Mouse (Mus musculus): ENCODE data around the gene Rab30. TPM values are rescaled to one million over a fixed set of nuclear protein-coding genes. Genes with fewer than 3 reads are reported as not detected.

Gene Rab30
- total RNA-seq, 2 experiments from 2014 or later = 39.4 to 40.6 TPM

DNA sequence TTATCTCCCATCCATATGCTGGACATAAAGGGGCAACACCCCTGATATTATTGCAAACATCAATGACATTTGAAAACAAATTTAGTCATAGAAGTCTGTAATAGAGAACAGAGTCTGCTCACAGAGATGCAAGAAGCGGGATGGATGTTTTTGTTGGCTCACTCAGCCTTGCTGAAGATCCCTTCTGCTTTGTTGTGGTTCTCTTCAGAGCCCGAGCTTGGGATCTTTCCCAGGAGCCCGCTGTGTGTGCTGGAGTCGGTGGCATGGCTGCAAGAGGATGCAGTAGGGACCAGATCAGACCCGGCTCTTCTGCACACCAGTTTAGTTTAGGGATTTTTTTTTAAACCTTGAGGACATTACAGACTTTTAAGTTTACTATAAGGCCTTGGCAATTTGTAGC, 54.3 kb downstream of the Rab30 start:
- no peak for DNase-seq (ENCODE audit: low spot score in 2 of 2)

DNA sequence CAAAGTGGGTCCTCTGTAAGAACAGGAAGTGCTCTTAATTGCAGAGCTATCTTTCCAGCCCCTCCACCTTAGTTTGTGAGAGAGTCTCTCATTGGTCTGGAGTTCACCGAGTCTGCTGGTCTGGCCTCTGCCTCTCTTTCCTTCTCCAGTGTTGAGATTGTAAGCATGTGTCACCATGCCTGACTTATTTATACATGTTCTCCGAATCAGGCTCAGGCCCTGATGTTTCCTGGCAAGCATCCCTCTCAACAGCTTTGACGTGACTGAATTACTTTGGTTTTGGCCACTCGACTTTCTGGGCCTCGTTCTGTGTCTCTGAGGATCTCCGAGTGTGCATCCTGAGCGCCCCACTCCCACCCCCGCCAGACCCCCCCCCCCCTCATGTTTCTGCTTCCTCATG, 55.4 kb downstream of the Rab30 start:
- no peak for DNase-seq (ENCODE audit: low spot score in 2 of 2)

DNA sequence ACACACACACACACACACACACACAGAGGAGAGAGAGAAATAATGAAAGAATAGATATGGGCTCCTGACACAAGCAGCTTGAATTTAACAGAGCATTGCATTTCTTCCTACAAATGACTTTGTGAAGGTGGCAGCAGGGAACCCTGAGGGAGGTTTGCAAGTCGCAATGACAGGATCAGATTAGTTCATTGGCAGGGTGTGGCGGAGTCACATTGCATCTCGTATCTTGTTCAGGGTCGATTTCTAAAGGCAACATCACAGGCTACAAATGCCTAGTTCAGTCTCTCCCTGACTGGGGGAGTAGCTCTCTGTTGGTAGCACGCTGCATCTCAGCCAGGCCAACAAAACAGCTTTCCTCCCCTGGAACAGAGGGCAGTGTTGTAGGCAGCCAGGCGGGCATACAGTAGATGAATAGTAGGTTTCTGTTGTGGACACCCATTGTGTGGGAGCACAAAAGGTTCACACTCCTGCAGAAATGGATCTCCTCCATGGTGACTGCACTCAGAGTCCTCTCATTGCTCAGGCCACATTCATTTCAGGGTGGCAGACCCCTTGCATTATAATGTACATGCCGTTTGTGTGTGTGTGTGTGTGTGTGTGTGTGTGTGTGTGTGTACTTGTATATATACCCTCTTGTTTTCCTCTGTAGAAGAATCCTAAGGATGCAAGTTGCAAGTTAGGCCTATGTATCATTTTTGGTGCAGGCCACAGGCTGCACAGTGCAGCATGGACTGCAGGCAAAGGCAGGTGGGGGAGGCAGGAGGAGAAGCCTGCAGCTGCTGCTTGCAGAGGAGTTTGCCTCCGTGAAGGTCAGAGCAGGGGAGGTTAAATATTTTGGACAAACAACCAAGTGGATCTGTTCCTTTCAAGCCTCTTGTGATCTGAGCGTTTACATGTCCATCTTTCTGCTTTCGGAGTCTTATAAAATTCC, 58.5 kb downstream of the Rab30 start:
- peak; percentile 15 to 21 for DNase-seq (ENCODE audit: low spot score in 2 of 2)

DNA sequence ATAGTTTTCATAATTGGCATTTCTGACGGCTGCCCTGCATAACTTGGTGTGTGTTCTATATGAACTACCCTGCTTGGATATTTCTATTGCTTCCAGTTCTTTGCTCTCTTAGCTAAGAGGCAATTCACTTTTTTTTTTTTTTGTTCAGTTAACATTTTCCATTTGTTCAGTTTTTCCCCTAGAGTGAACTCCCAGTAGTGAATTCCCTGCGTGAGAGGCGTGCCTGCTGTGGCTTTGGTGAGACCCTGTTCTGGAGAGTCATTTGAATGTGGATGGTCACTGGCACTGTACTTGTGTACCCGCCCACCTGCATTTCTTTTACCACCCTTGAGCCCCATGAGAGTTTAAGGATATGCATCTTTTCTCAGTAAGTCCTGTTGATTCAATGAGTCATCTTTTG, 60.8 kb downstream of the Rab30 start:
- no peak for DNase-seq (ENCODE audit: low spot score in 2 of 2)

DNA sequence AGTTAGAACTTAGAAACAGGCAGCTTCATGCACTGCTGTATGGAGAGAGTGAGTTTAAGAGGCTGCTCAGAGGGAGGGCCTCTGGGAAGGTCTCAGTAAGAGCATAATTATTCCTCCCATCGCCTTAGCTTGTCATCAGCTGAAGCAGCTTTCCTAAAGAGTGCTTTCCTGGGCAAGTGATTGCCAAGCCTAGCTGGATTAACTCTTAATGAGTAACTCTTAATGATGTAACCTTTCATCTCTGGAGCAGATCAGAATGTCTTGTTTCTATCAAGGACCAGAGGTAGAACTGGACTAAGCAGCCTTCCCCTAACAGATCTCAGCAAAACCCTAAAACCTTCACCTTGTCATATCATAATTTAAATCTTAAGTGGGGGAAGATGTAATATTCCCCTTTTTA, 61.8 kb downstream of the Rab30 start:
- no peak for DNase-seq (ENCODE audit: low spot score in 2 of 2)

DNA sequence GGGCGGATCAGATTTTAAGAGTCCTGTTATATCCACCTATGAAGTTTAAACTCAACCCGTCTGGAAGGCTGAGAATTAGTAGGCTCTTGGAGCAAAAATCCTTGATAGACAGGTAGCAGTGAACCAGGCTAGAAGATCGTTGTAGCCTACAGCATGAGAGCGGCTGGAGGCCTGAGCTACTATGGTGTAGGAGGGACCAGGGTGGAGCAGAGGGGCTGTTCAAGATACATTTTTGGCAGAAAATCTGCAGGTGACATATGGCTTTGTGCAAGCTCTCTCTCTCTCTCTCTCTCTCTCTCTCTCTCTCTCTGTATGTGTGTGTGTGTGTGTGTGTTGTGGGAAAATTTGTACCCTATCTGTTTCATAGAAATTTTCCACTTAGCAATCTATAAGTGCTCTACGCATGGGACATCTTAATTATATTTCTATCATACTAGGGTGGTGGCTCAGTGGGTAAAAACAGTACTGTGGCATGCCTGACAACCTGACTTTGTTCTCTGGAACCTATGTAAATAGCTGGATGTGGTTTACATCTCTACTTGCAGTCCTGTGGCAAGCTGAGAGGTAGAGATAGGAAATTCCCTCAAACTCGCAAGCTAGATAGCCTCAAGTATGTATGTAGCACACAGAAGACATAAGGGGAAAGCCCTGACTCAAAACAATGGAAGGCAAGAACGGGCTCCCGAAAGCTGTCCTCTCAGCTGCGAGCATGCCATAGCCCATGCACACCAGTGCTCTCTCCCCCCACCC, 63.7 kb downstream of the Rab30 start:
- DNase-seq (ENCODE audit: low spot score in 2 of 2) = no peak

DNA sequence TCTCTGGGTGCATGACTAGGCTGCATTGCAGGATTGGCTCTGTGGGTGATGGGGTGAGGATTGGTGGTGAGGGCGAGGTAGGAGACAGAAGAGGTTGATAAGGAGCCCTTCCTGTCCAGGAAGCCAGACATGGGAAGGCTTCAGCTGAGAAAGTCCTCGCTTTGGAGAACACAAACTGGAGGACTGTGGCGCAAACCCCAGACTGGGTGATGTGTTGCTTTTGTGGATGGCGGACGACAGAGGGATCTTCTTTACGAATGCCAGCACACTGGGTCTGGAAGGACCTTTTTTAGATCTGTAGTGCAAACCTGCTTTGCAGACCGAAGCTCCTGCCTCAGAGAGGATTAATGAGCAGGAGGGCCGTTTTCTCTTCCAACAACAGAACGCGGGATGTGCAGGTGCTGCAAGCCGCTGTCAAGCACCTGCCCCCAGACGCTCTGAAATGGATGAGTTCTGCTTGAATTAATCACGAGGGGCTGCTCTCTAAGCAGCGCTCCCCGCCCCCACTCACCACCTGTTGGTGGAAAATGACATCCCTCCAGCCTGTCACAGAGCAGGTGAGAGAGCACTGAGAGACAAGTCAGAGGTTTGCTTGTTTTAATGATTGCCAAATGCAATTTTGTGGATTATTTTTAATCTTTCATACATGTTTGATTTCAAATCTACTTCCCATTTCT, 65.2 kb downstream of the Rab30 start:
- no peak for DNase-seq (ENCODE audit: low spot score in 2 of 2)

DNA sequence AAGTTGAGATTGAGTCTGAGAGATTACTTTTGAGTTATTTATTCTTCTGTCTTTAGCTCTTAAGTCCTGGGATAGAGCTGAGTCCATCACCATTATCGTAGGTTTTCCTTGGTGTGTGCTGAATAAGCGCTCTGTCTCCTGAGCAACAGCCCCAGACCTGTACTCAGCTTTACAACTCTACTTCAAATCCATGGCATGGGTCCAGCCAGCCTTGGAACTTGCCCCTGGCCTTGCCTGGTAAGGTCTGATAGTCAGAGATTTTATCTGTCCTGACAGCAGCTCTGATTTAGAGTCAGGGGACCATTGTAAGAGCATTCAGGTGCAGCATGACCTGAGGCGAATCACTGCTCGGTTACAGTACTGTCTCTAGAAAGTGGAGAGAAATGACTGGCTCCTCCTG, 66.1 kb downstream of the Rab30 start:
- DNase-seq (ENCODE audit: low spot score in 2 of 2) = no peak

DNA sequence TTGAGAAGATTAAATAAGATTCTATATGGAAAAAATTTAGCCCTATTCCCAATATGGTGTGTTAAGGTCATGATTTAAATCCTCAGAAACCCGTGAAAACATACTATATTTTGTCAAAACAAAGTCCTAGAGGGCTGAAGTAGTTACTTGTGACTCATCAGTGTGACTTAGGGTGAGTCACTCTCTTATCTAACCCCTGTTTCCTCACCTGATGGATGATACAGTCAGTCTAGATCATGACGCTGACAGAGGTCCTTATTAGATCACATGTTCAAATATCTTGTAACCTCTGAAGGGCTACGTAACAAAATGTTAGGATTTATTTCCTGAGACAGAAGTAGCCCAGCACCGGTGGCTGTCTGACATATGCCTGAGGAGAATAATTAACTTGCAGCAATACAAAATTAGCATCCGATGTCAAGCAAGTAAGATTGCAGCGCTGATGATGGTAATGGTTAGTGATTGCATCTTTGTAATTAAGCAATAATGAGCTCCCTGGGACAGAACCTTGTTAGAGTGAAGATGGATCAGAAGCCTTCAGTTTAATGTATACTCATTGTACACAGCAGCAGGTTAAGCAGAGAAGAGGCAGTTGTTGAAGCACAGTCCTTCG, 70.4 kb downstream of the Rab30 start:
- no peak for DNase-seq (ENCODE audit: low spot score in 2 of 2)

DNA sequence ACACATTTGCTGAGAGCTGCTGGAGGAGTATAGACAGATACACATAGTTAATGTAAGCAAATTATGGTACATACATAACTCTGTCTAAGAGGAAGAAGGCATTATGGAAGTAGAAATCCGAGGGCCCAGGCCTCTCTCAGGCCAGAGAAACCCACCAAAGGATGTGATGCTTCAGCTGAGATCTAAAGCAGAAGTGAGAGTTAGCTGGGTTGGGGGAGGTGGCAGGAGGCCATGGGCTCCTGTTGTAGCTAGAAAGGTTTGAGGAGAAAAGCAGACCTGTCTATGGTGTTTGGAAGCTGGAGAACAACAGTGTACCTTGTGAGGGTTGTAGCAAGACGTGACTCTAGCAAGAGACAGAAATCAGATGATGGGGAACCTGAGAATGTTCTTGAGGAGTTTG, 75.8 kb downstream of the Rab30 start:
- DNase-seq (ENCODE audit: low spot score in 2 of 2) = no peak

DNA sequence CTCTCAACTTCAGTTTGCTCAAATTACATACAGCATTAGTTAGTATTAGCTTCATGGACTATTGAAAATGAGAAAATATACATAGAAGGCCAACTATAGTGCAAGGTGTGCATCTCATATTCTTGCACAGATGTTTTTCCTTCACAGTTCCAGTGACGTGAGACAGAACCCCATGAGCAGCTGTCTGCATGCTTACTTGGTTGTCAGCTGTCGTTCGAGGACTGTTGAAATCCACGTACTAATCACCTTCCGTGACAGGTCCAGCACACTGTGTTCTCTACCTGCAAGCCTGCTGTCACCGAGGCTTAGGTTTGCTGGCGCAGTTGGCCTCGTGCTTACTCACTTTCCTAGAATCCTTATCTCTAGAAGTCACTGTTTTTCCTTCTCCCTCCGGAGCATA, 76.5 kb downstream of the Rab30 start:
- DNase-seq (ENCODE audit: low spot score in 2 of 2) = no peak

DNA sequence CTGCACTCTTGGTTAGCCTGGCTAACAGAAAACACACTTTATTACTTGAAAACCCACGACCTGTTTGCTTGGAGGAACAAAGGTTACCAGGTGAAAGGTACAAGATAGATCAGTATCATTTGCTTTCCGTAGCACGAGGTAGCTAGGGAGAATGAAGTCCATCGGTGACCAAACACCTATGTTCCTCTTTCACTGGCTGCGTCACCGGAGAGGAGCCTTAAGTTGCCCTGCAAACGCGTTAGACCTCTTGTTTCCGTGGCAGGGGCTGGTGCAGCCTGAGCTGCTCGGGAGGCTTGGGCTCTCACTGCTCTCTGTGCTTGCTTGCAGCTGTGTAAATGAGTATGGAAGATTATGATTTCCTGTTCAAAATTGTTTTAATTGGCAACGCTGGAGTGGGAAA, 78.3 kb downstream of the Rab30 start:
- no peak for DNase-seq (ENCODE audit: low spot score in 2 of 2)

DNA sequence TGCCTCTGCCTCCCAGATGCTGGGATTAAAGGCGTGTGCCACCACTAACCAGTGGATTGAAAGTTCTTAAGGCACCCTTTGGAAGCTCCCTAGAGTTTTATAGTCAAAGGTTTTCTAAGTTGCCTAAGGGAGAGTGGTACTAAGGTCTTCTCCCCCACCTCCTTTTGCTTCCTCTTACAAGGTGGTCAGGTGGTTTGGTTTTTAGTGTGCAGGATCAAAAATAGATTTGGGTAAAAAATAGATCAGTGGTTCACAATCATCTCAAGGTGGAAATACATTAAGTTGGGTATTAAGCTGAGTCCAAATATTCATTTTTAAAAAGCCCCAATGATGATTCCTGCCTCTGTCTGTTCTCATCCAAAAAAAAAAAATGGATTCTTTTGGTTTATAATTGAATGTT, 79.0 kb downstream of the Rab30 start:
- DNase-seq (ENCODE audit: low spot score in 2 of 2) = no peak

DNA sequence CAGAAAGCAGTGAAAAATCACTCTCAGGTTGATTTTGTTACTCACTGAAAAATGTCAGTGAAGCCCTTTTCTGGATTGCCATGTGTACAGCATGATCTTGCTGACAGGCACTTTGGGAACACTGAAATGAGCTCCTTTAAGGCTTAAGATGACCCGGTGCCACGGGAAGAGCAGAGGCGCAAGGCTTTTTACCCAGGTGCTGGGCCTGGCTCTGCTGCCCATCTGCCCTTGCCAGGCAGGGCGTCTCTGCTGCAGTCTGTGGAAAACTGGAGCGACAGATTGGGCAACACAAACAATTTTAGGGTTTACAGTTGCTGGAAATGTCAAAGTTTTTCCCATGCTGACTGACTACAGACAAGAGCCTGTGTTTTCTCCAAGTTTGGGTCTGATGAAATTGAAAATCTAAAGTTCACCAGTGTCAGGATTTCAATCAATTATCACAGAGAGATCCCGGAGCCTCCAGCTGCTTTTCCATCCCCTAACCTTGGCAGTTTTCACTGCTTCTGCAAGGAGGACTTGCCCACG, 79.6 kb downstream of the Rab30 start:
- DNase-seq (ENCODE audit: low spot score in 2 of 2) = no peak

DNA sequence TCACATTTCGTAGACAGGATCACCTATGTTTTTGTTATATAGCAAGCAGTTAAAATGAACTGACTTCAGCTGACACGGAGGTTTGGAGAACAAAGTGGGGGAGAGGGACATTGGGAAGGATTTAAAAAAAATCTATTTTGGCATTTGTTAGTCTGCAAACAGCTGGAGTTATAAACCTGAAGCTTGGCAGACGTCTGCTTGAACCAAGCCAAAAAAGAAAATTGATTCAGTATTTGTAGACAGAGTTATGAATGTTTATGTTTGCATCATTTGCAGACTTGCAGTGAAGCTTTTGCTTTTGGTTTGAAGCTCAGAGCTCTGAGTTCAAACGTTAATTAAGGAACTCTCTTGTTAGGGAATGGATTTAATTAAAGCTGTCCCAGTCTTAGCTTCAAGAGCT, 80.5 kb downstream of the Rab30 start:
- DNase-seq (ENCODE audit: low spot score in 2 of 2) = no peak

DNA sequence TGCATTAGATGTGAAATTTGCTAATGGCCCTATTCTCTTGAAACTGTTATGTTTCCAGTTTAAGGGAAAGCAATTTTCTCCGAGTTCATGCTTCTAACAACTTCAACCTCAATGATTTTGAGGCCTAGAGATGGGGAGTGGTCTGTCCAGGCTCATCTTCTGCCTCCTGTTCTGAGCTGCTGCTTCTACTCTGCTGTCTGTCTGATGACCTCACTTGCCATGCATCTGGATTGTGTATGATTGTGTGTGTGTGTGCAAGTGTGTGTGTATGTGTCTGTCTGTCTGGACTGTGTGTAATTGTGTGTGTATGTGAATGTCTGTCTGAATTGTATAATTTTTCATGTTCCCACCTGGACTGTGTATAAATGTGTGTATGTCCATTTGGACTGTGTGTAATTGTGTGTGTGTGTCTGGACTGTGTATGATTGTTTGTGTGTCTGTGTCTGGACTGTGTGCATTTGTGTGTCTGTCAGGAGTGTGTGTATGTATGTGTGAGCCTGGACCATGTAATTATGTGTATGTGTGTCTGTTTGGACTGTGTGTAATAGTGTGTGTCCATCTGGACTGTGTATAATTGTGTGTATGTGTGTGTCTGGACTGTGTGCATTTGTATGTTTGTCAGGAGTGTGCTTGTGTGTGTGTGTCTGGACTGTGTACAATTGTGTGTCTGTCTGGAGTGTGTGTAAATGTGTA, 81.2 kb downstream of the Rab30 start:
- no peak for DNase-seq (ENCODE audit: low spot score in 2 of 2)

DNA sequence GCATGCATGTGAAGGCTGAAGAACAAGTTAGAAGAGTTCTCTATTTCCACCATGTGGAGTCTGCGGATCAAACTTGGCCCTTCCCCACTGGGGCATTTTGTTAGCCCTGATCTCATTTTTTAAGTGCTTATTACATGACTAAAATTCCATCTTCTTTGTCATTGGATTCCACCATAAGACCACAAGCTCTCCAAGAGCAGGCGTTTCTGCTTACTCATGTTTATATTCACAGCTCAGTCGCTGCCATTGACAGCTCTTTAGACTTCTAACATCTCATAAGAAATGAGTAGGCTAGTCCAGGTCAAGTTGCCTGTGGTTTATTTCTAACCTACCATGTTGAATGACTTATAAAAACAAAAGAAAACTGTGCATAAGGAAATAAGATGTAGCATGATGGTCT, 84.8 kb downstream of the Rab30 start:
- no peak for DNase-seq (ENCODE audit: low spot score in 2 of 2)

DNA sequence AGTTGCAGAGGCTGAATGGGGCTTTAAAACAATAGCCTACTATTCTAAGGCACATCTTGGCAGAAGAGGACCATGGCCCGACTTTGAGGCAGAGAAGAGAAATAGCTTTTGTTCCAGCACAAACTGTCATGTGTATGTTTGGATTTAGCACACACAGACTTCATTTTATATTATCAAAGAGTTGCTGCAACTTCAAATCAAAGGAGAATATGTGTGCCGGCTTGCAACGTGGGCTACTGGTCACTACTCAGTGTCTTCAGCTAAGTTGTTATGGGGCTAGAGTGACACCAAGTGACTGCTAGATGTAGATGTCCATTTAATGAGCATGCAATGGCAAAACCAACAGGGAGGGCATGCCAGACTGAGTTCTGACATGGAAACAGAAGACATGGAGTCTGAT, 86.6 kb downstream of the Rab30 start:
- peak in 1 of 2 experiments; percentile 12 for DNase-seq (ENCODE audit: low spot score in 2 of 2)

DNA sequence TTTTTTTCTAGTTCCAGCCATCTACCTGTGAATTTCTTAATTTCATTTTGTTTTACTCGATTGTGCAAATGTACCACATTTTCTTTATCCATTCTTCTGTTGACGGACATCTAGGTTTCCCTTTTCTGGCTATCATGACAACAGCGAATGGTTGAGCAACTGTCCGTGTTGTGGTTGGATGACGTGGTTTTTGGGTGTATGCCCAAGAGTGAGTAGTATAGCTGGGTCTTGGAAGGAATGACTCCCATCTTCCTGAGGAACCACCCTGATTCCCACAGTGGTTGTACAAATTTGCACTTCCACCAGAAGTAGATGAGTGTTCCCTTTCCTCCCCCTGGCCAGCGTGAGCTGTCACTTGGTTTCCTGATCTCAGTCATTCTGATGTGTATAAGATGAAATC, 91.0 kb downstream of the Rab30 start:
- DNase-seq (ENCODE audit: low spot score in 2 of 2) = no peak

DNA sequence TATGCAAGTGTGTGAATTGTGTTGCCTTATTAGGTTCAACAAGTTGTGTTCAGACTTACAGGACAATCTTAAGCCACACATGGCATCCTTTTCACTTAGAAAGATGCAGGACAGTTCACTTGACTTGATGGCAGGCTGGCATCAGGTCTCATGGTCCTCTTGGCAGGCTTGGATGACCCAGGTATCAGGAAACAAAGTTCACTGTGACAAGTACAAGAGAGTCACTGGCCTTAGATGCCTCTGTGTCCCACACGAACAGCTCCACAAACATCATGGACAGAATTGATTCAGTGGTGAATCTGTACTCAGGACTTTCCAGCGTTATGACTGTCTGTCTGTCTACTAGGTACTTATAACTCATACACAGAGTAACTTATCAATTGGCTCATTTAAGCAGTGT, 93.0 kb downstream of the Rab30 start:
- no peak for DNase-seq (ENCODE audit: low spot score in 2 of 2)

DNA sequence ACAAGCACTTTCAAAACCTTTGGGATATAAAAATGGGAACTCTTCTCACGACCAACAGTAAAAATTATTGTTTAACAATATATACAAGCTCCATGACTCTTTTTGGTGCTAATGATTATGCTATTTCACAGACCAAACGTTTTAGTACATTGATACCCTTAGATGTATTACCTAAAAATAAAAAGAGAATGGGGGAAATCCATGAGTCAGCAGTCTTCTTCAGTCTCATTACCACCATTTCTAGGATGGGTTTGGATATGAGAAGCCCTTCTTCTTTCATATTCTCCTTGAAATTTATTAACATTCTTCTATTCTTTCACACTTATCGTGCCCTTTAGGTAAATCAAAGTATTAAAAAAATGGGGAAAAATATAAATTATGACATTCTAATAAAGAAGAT, 95.0 kb downstream of the Rab30 start:
- no peak for DNase-seq (ENCODE audit: low spot score in 2 of 2)

Data from left cerebral cortex, adult 18-20 months (tissue).